Mouse (Mus musculus) CD4-positive helper T cell, adult 2 months (primary cell): Measurements from ENCODE around the gene Bcl6b.

Source experiments
- DNase-seq: peaks from one replicate; pipeline ENCODE4 v3.0.0-alpha.2; 2012; ENCODE audit warnings: low read depth, missing footprints, low spot score

Bcl6b gene

GRCm38 (mm10) chr11:70234037-70234436 lies 4.4 kb upstream of the Bcl6b start:
- no peak for DNase-seq

- no peak for DNase-seq
Observed at GRCm38 (mm10) chr11:70233016-70233415, 3.4 kb upstream of the Bcl6b start.

- DNase-seq, result no peak
Observed at GRCm38 (mm10) chr11:70232546-70232945, 2.9 kb upstream of the Bcl6b start.

- peak; percentile 82 for DNase-seq
Observed at GRCm38 (mm10) chr11:70230239-70230727, 685 bp upstream of the Bcl6b start.

- peak; percentile 87 for DNase-seq
Observed at GRCm38 (mm10) chr11:70228828-70229227, 770 bp downstream of the Bcl6b start.

- DNase-seq, result no peak
Observed at GRCm38 (mm10) chr11:70227661-70228245, 1.8 kb downstream of the Bcl6b start.

- no peak for DNase-seq
Observed at GRCm38 (mm10) chr11:70227126-70227525, 2.5 kb downstream of the Bcl6b start.

GRCm38 (mm10) chr11:70226602-70226890 lies 3.1 kb downstream of the Bcl6b start:
- no peak for DNase-seq

GRCm38 (mm10) chr11:70225798-70226601 lies 3.6 kb downstream of the Bcl6b start:
- no peak for DNase-seq

- no peak for DNase-seq
Observed at GRCm38 (mm10) chr11:70223724-70224123, 5.9 kb downstream of the Bcl6b start.

- no peak for DNase-seq
Observed at GRCm38 (mm10) chr11:70221603-70222500, 7.7 kb downstream of the Bcl6b start.

GRCm38 (mm10) chr11:70220731-70221602 lies 8.6 kb downstream of the Bcl6b start, which contains the start of gene Slc16a13:
Slc16a13 (minus strand) TSS chr11:70221064.
- DNase-seq, result peak; percentile 96

- DNase-seq, result no peak
Observed at GRCm38 (mm10) chr11:70220323-70220722, 9.3 kb downstream of the Bcl6b start.

- no peak for DNase-seq
Observed at GRCm38 (mm10) chr11:70219873-70220272, 9.7 kb downstream of the Bcl6b start.

- no peak for DNase-seq
Observed at GRCm38 (mm10) chr11:70218741-70219470, 10.7 kb downstream of the Bcl6b start.

- DNase-seq, result no peak
Observed at GRCm38 (mm10) chr11:70218039-70218438, 11.6 kb downstream of the Bcl6b start.

GRCm38 (mm10) chr11:70216103-70216502 lies 13.5 kb downstream of the Bcl6b start:
- no peak for DNase-seq

GRCm38 (mm10) chr11:70215301-70215700 lies 14.3 kb downstream of the Bcl6b start:
- no peak for DNase-seq

- DNase-seq, result no peak
Observed at GRCm38 (mm10) chr11:70214856-70215209, 14.8 kb downstream of the Bcl6b start.

- no peak for DNase-seq
Observed at GRCm38 (mm10) chr11:70214191-70214855, 15.3 kb downstream of the Bcl6b start.
